Mouse (Mus musculus) monocyte, adult 5-6 weeks (primary cell): ENCODE data around the gene Gm17693. TPM values are rescaled to one million over a fixed set of nuclear protein-coding genes. Genes with fewer than 3 reads are reported as not detected.
"Not testable (repeated sequence)": the region's sequence is repeated elsewhere in the genome, so short reads cannot be mapped to it uniquely, and the experiment has no call there.

Experiments used
- ATAC-seq: fragments of 153-309, 156-312 bp; replicated peaks from 2 replicates; pipeline ENCODE4 v1.8.0; 2017; ENCODE audit warnings: mild to moderate bottlenecking; ENCODE audit not compliant: low TSS enrichment, insufficient number of reproducible peaks, severe bottlenecking, poor library complexity, low FRiP score
- total RNA-seq: library from RNA; stranded (forward); fragments of 200-1000, 200-491, 200-594 nt; gene quantifications from 3 replicates; pipeline ENCODE4 v1.2.3, GENCODE M21; 2017

The Gm17693 gene
- not detected in 3 replicates for total RNA-seq

DNA sequence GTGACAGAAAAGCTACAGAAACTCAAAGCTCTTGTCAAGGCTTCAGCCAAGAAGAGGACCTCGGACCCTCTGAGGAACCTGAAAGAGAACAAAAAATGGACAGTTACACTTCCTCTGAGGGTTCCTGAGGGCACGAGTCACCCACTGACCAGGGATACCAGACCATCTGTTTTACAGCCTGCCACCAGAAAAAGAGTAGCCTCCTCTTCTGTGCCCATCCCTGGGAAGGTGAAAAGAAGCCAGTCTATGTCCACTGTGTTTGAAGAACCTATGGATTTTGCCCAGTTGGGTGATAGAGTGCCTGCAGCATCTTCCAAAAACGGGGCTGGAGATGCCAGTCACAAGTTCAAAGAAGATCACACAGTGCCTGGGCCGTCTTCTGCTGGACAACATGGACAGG is at the start of gene Gm17693:
Gm17693 (plus strand) TSS at position 301 of the 400 bp plus-strand sequence.
- ATAC-seq = not testable (repeated sequence)
